Mouse (Mus musculus) forebrain, embryonic 12.5 days (tissue): ENCODE results near the gene Gm1604a. TPM values are rescaled to one million over a fixed set of nuclear protein-coding genes. Genes with fewer than 3 reads are reported as not detected.
"Not testable (repeated sequence)": the region's sequence is repeated elsewhere in the genome, so short reads cannot be mapped to it uniquely, and the experiment has no call there.

Source experiments
- ATAC-seq: fragments of 200-750 bp; cut with Nextera tagmentation; 2 replicates; pipeline ENCODE4 v1.8.0; 2017; ENCODE audit warnings: moderate TSS enrichment; ENCODE audit not compliant: low FRiP score
- H3K27ac ChIP-seq: fragments of 300-500 bp; sonication (generic); 2 replicates; pipeline ENCODE4 v1.5.1; 2016; ENCODE audit warnings: mild to moderate bottlenecking
- H3K27me3 ChIP-seq: fragments of 300-500 bp; sonication (generic); 2 replicates; pipeline ENCODE4 v1.6.1; 2016; ENCODE audit warnings: mild to moderate bottlenecking
- H3K36me3 ChIP-seq: fragments of 300-500 bp; sonication (generic); replicated peaks from 2 replicates; pipeline ENCODE4 v1.6.1; 2016; ENCODE audit warnings: mild to moderate bottlenecking
- H3K4me1 ChIP-seq: fragments of 300-500 bp; sonication (generic); 2 replicates; pipeline ENCODE4 v1.6.1; 2016
- H3K4me2 ChIP-seq: fragments of 300-500 bp; sonication (generic); 2 replicates; pipeline ENCODE4 v1.6.1; 2016; ENCODE audit warnings: mild to moderate bottlenecking, moderate library complexity
- H3K4me3 ChIP-seq: fragments of 300-500 bp; sonication (generic); replicated peaks from 2 replicates; pipeline ENCODE4 v1.5.1; 2016; ENCODE audit warnings: mild to moderate bottlenecking
- H3K9ac ChIP-seq: fragments of 300-500 bp; sonication (generic); 2 replicates; pipeline ENCODE4 v1.6.1; 2016; ENCODE audit warnings: mild to moderate bottlenecking
- H3K9me3 ChIP-seq: fragments of 300-500 bp; sonication (generic); 2 replicates; pipeline ENCODE4 v1.6.1; 2016
- WGBS: fragments of 180-500 bp; shearing (Covaris S2); methylation state at CpG from one replicate; pipeline ENCODE4 v1.1.7; 2016; 5-methylcytosine and 5-hydroxymethylcytosine counted together
- polyA plus RNA-seq: library from polyadenylated mRNA; unstranded; fragments of >200 nt; fragmentation: Nextera tagmentation; extraction: Ambion mirVana; gene quantifications from 2 replicates; pipeline ENCODE4 v1.2.1, GENCODE M21; 2016

The Gm1604a gene
- polyA plus RNA-seq, 1 experiment from 2014 or later = not detected

DNA sequence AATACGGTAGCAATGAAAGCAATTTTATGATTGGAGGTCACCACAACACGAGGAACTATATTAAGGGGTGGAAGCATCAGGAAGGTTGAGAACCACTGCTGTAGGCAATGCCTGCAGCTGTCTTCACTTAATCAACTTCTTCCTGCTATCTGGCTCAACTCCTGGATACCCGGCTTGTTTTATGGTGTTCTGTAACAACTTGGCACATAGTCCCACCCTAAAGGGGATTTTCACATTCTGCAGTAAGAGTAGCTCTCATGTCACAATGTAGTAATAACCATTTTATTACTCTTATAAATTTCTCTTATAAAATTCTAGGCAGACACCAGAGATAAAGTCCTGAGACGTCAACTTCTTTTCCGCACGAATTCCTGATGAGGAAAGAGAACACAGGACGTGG, 15.9 kb upstream of the Gm1604a start:
- not testable (repeated sequence) for H3K4me2 ChIP-seq, H3K36me3 ChIP-seq, H3K4me1 ChIP-seq, H3K4me3 ChIP-seq, H3K9ac ChIP-seq, ATAC-seq, H3K27ac ChIP-seq, H3K9me3 ChIP-seq, H3K27me3 ChIP-seq
- no CpG with 5 or more reads among the region's 7 CpGs for WGBS

DNA sequence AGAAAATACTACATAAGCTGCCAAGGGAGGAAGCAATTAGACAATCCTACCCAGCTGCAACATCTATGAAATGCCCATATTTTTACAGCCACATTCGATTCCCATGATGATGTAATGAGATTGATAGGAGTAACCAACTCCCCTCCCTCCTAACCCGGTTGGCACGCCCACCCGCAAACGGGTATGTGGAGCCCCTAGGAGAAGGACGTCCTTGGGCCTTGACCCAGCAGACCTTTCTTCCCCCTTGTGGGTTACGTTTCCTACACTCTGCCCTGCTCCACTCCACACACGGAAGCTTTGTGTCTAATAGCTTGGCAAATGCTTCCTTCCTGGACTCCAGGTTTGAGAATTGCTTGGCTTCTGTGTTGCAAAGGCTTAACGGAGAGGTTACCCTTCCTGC, 15.5 kb upstream of the Gm1604a start:
- H3K9ac ChIP-seq, H3K4me2 ChIP-seq, H3K36me3 ChIP-seq, ATAC-seq, H3K4me3 ChIP-seq, H3K9me3 ChIP-seq, H3K27ac ChIP-seq, H3K27me3 ChIP-seq, H3K4me1 ChIP-seq: not testable (repeated sequence)
- 85% methylated on average over 5 of the region's 9 CpGs for WGBS

DNA sequence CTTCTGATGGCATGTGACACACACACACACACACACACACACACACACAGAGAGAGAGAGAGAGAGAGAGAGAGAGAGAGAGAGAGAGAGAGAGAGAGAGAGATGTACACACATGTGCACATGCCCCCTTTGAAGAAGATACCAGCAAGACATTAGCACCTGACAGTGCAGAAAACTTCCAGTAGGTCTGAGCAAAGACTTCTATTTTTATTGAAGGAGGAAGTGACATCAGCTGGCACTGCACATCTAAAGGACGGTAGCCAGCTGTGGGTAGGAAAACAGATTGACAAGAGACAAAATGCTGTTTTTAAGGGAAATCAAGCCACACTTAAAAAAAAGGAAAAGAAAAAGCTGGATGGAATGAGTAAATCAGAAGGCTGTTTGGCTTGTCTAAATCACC, 11.2 kb upstream of the Gm1604a start:
- H3K27ac ChIP-seq, H3K4me2 ChIP-seq, H3K9ac ChIP-seq, H3K36me3 ChIP-seq, H3K9me3 ChIP-seq, H3K4me1 ChIP-seq, ATAC-seq, H3K27me3 ChIP-seq, H3K4me3 ChIP-seq: not testable (repeated sequence)
- WGBS = no CpG with 5 or more reads among the region's 1 CpGs

DNA sequence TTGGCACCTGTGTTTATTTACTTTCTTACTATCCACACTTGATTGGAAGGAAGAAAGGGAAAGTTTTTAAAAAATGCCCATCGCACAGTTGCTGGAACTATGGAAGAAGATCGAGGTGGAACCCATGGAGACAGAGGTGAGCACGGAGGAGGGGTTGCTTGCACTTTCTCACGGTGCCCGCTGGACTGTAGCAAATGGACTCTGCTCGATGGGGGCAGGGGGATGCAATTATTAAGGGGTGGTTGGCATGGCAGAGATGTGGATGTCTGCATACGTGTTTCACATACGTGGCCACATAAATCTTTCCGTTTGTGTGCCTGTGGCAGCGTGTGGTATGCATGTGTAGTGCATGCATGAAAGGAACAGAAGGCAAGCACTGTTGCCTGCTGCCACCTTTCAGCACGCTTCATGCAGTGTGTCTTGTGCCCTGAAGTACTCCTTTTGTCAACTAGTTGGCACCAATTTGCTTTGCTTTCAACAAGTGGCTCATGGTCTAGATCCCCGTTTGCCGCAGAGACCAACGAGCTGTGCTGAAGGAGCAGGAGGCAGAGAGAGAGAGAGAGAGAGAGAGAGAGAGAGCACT, 487 bp downstream of the Gm1604a start:
- not testable (repeated sequence) for H3K4me2 ChIP-seq, H3K9ac ChIP-seq, H3K27ac ChIP-seq, H3K4me3 ChIP-seq, H3K4me1 ChIP-seq, H3K36me3 ChIP-seq, H3K9me3 ChIP-seq, H3K27me3 ChIP-seq
- WGBS = 41% methylated on average over 3 of the region's 14 CpGs
- ATAC-seq = peak; percentile 67; the same call in 1 of the 2 replicates

DNA sequence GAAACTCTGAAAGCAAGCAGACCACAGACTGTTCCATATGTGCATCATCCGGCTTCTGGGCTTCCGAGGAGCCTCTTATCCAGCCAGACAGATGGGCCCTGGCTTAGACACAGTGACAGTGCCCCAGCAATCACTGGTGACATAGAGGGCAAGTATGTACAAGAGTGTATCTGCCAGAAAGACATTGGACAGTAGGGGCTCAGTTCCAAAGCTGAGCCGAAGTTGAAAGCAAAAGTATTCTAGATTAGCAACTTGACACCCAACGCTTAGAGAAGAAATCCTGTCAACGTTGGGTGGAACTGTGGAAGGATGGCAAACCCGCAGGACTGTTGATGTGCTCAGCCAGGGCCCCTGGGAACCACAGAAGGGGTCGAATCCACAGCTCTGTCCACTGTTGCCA, 4.8 kb downstream of the Gm1604a start:
- H3K4me1 ChIP-seq, H3K9me3 ChIP-seq, H3K36me3 ChIP-seq, ATAC-seq, H3K4me2 ChIP-seq, H3K27ac ChIP-seq, H3K9ac ChIP-seq, H3K4me3 ChIP-seq, H3K27me3 ChIP-seq: not testable (repeated sequence)
- 82% methylated on average over 7 of the region's 7 CpGs for WGBS

DNA sequence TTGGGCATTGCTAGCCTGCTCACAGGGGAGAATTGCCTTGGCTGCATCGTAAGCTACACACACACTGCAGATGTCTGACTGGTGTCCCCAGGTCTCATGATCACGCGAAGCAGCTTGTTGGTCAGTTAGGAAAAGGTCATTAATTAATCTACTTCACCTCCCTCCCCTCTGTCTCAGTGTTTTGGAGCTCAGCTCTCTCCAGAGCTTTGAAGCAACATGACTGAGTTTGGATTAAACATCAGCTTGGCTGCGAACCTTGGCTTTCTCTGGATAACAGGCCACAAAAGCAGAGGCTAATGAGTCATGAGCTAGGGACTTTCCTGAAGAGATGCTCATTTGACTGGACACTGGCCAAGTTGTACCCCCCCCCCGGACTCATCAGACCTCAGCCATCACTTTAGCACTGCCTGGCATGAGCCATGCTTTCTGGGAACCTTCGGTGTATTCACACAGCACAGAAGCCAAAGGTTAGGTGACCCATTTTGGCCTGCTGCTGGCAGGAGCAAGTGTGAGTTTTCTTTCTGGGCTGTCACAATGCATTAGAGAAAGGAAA, 5.3 kb downstream of the Gm1604a start:
- H3K36me3 ChIP-seq, H3K9ac ChIP-seq, H3K4me2 ChIP-seq, H3K4me3 ChIP-seq, H3K27ac ChIP-seq, ATAC-seq, H3K4me1 ChIP-seq, H3K27me3 ChIP-seq, H3K9me3 ChIP-seq: not testable (repeated sequence)
- 79% methylated on average over 3 of the region's 6 CpGs for WGBS

DNA sequence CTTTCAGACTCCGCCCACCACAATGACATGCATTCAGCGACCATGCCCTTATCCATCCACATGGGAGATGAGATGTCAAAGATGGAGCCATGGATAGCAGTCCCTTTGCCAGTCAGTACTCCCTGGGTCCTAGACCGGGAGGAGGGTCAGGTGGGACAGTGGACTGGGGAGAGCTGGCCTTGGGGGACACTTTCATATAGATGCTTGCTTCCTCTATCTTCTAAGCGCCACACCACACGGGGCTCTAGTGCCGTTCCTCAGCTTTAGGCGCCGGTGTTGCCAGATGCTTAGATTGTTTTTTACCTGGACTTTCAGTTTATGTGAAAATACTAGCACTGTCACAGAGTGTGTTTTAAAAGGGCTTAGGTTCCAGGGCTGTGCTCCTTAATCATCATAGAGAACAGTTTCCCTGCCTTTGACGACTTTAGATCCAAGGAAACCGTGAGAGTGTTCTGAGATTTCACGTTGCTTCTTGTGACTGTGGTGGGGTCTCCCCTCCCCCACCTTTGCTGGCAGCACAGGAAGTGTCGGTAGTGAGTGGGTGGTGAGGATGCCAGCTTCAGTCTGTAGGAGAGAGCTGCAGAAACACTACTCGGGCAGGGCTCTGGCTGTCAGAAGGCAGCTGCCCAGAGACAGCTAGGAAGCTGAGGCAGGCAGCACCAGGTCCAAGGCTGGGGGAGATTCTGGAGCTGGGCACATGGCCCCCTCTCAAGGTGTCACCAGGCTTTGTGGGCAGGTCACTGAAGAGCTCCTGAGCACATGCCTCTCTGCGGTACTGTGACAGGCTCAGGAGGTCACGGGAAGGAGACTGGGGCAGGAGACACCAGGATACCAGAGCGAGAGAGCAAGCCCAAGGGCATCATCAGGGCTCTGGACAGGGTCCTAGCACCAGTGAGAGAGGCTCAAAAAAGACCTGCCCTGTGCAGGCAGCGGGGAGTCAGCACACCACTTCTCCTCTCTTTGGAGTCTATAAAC, 8.1 kb downstream of the Gm1604a start:
- H3K4me3 ChIP-seq, H3K9ac ChIP-seq, H3K4me2 ChIP-seq, H3K27me3 ChIP-seq, H3K9me3 ChIP-seq, ATAC-seq, H3K4me1 ChIP-seq, H3K27ac ChIP-seq, H3K36me3 ChIP-seq: not testable (repeated sequence)
- 61% methylated on average over 3 of the region's 17 CpGs for WGBS

DNA sequence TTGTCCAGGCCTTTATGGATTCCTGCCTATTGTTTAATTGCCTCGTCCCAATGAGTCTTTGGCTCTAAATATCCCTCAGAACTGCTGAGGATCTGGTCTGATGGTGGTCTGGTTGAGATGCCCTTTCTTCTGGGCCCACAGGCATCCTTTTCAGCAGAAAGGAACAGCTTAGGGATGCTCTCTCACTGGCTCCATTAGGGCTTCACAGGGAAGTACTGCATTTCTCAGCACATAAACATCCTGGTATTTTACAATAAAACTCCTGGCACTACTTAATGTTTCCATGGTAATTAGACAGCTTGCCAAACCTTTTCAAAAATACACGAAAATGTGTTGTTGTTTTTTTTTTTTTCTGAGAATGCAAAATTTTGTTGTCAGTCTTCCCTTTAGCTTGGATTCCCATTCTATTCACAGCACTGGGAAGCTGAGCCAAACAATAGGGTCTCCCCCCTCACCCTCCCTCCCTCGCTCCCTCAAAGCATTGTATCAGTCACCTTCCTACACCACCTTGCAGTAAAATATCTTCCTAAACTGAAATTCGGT, 43.7 kb downstream of the Gm1604a start:
- 44% methylated on average over 2 of the region's 4 CpGs for WGBS

DNA sequence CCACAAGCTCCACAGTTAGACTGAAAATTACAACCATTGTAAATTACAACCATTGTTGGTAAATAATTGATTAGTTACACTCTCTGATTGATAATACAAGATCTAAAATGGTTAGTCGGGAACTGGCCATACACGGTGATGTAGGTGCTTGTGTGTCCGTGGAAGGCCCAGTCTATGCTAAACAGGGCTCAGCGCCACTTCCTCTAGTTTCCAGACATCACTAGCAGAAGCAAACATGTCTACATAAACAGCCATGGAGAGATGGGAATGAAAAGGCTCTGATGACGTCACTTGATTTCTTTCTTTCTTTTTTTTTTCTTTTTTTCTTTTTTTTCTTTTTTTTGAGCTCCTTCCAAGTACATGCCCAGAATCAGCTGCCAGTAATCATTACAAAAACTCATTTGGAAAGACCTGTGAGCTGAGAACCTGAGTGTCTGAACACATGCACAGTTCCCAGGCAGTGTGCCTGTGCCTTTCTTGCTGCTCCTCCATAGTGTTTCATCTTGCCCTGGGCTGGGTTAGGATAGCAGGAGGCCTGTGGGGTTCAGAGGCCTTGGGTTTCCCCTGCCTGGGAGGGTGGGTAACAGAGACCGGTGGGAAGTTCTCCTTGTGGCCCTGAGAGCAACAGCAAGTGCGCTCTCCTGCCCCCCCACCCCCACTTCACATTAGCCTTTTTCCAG, 44.3 kb downstream of the Gm1604a start:
- not testable (repeated sequence) for H3K4me3 ChIP-seq, H3K9me3 ChIP-seq, H3K36me3 ChIP-seq, H3K27ac ChIP-seq, H3K4me1 ChIP-seq, H3K4me2 ChIP-seq, ATAC-seq, H3K9ac ChIP-seq, H3K27me3 ChIP-seq
- WGBS = 75% methylated on average over 6 of the region's 7 CpGs

More for the DNA sequence above, 43.7 kb downstream of the Gm1604a start:
- H3K4me1 ChIP-seq, H3K9ac ChIP-seq, H3K9me3 ChIP-seq, H3K4me3 ChIP-seq, ATAC-seq, H3K27me3 ChIP-seq, H3K36me3 ChIP-seq, H3K4me2 ChIP-seq, H3K27ac ChIP-seq: not testable (repeated sequence)

DNA sequence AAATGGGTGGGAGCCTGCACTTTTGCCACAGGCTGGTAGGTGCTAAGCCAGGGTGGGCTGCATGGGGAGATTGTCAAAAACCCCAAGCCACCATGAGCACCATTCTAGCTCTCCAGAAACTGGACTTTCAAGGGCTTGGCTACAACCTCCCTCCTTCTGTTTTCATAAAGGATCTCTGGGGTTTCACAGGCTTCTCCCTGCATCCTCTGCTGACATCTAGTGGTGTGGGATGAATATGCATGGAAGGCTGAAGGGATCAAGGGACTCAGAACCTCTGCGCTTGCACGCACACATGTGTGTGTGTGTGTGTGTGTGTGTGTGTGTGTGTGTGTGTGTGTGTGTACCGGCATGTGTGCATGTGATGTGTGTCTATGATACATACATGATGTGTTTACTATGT, 49.1 kb downstream of the Gm1604a start:
- not testable (repeated sequence) for H3K36me3 ChIP-seq, H3K27ac ChIP-seq, H3K4me3 ChIP-seq, H3K4me2 ChIP-seq, H3K9me3 ChIP-seq, H3K9ac ChIP-seq, H3K4me1 ChIP-seq, H3K27me3 ChIP-seq
- 48% methylated on average over 3 of the region's 3 CpGs for WGBS
- 0 out of 2 replicates have a peak, but pooled peaks have one; percentile 6 for ATAC-seq

DNA sequence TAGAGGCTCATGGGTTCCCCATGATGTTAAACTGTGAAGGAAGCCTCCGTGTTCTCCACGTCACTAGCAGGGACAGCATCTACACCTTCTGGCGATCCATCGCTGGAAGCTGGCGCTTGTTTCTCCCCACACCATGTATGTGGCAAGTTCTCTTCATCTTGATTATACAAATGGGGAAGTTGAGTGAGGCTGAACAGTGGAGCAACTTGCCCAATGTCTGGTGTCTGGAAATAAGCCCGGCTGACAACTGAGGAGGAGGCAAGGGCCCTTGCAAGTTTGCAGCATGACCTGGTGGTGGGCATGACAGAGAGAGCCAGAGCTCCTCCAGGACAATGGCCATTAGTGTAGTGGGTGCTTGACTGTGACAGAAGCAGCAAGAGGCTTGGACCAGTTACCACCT, 50.2 kb downstream of the Gm1604a start:
- ATAC-seq, H3K4me1 ChIP-seq, H3K9me3 ChIP-seq, H3K4me2 ChIP-seq, H3K4me3 ChIP-seq, H3K27ac ChIP-seq, H3K27me3 ChIP-seq, H3K36me3 ChIP-seq, H3K9ac ChIP-seq: not testable (repeated sequence)
- WGBS = 89% methylated on average over 5 of the region's 6 CpGs

DNA sequence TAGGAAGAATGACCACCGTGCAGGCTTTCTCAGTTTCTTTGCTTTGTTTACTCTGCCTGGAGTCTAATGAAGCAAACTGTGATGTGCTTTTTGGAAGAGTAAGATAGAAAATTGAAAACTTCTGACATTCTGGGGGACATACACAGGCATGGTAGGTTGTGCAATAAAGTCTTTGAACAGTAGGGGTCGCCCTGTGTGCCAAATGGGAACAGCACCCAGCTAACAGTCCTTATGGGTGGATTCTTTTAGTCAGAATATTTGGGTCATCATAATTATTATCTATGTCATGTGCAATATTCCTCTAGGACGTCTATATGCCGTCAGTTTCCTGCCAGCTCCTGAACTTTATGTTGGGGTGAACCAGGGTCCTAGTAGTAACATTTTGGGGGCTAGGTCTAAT, 54.2 kb downstream of the Gm1604a start:
- H3K4me3 ChIP-seq, ATAC-seq, H3K4me2 ChIP-seq, H3K9me3 ChIP-seq, H3K27me3 ChIP-seq, H3K4me1 ChIP-seq, H3K9ac ChIP-seq, H3K27ac ChIP-seq, H3K36me3 ChIP-seq: not testable (repeated sequence)
- WGBS = 0% methylated on average over 2 of the region's 4 CpGs
